In the genomic region with DNA sequence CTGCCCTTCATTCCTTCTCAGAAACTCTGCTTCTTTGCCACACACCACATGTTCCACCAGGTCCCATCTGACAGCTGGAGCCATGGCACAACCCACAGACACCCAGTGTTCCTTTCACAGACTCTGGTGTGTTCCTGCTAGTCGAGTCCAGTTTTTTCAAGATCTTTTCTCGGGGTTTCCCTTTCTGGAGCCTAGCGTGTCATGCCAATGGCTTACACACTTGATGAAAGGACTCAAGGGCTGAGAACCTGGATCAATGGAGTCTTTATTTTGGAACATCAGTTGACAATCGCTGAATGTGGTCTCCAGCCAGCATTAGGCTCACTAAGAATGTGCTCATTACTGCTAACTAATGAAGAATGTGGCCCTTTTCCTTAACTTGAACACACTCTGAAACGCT, we compare ENCODE assay signal across 18 mouse cellular contexts. TPM values are rescaled to one million over a fixed set of nuclear protein-coding genes. Genes with fewer than 3 reads are reported as not detected.
A peak's percentile ranks its signal among the peaks of the same experiment; 100 is the strongest.
DNase-seq lines count a peak whose midpoint lies in the region; TF ChIP-seq lines count a peak whose summit lies in the region.
"Had no signal": no experiment of that assay in that cellular context is flagged by ENCODE, and none has a peak within 500 bp of the region (broad histone marks: within the 10 kb centered on the region; RNA-seq: fewer than 3 reads in every experiment).

No protein-coding gene starts in this region.

- no peak overlapping the region for H3K4me3 ChIP-seq in cortical plate, adult 2 months (ENCODE audit: insufficient read depth, low read length)
- H3K4me3 ChIP-seq: erythroblast, embryonic 14.5 days; gastrocnemius, adult 2 months; heart, embryonic 15.5 days; limb, embryonic 13.5 days; midbrain, embryonic 12.5 days had no signal

- H3K4me1 ChIP-seq in cortical plate, adult 2 months (ENCODE audit: control insufficient read depth, insufficient read depth, low read length) = no peaks in the 10 kb centered on the region
- H3K4me1 ChIP-seq: heart, embryonic 15.5 days; limb, embryonic 13.5 days; midbrain, embryonic 12.5 days had no signal

- DNase-seq in layer of hippocampus, adult 11-12 months (ENCODE audit: low spot score) = peak; percentile 37
- DNase-seq in layer of hippocampus, adult 9-10 months (ENCODE audit: low spot score) = no peak
- DNase-seq in brain, adult 2 months (ENCODE audit: low read depth, low spot score) = peak; percentile 40
- DNase-seq in layer of hippocampus, postnatal 10 days (ENCODE audit: low spot score in 2 of 2) = peak; percentile 30 to 52
- DNase-seq in cerebellum, postnatal 4 days (ENCODE audit: low spot score in 2 of 2) = no peak
- no peak for DNase-seq in lung, adult 18-20 months
- DNase-seq: adrenal gland, adult 8-10 months; cerebellum, adult 9-10 months; gastrocnemius, adult 2 months; heart, adult 18-20 months; kidney, adult 8-10 months; kidney, postnatal 4 days had no signal

- H3K27ac ChIP-seq in cortical plate, adult 2 months (ENCODE audit: insufficient read depth, low read length) = 0 out of 2 replicates have a peak overlapping the region, but pooled peaks have one; percentile 2
- H3K27ac ChIP-seq: gastrocnemius, adult 2 months; heart, embryonic 15.5 days; limb, embryonic 13.5 days; macrophage; midbrain, embryonic 12.5 days had no signal

- no peak for TF ChIP-seq CTCF in cortical plate, adult 2 months (IDR thresholded peaks at IDR 0.05; ENCODE audit: extremely low read depth, insufficient read depth, low read length)

- no peak for TF ChIP-seq POLR2A in cortical plate, adult 2 months (IDR thresholded peaks at IDR 0.05; ENCODE audit: extremely low read depth, insufficient read depth, low read length)

RNA-seq across cellular contexts. Expression of a gene that starts 37.7 kb away (rescaled TPM):
- 9.3 and 10.5 TPM in 2 replicates for polyA plus RNA-seq in cortical plate, adult 2 months (2012; rRNA removed)
- total RNA-seq in layer of hippocampus, postnatal 10 days (2021) = 10 to 100 TPM; 10.5 to 10.6 TPM

Comparison
In these comparisons a context has a peak if more than half of its experiments do, and no peak if none do; other contexts are left out.
1. DNase-seq: peak in layer of hippocampus, adult 11-12 months (single experiment), brain, adult 2 months (single experiment) and layer of hippocampus, postnatal 10 days (2 of 2); none in layer of hippocampus, adult 9-10 months (single experiment), cerebellum, postnatal 4 days (0 of 2) and lung, adult 18-20 months (0 of 2).